ENCODE assay signal across 23 mouse cellular contexts in the genomic region with DNA sequence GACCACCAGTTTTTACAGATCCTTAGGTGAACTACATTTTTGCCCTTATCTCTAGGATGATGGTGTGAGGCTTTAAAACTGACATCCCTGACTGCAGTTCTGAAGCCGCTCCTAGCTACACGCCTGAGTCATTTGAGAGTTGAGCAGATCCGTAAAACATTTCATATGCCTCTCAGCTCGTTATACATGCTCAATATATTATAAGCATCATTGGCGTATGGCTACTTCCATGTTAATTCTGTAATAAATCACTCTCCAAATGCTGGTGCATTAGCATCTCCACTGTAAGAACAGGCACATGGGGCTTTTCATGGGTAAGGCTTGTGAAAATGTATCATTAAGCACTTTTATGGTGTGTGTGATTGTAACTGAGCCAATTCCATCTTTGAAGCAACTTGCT. TPM values are rescaled to one million over a fixed set of nuclear protein-coding genes. Genes with fewer than 3 reads are reported as not detected.
DNase-seq lines count a peak whose midpoint lies in the region; ATAC-seq lines count a peak whose summit lies in the region.
"Had no signal": no experiment of that assay in that cellular context is flagged by ENCODE, and none has a peak within 500 bp of the region (broad histone marks: within the 10 kb centered on the region; RNA-seq: fewer than 3 reads in every experiment).

No protein-coding gene starts in this region.

- no peak for DNase-seq in kidney, postnatal 25 days
- no peak for DNase-seq in ovary, adult 18-20 months (ENCODE audit: low spot score)
- DNase-seq: adrenal gland, adult 2 months; adrenal gland, postnatal 10 days; adrenal gland, postnatal 25 days; cerebellum, adult 11 months; cerebellum, adult 18-20 months; cerebellum, adult 8-10 months; cerebellum, adult 9-11 months; cerebellum, postnatal 14 days; cerebellum, postnatal 36 days; forebrain, postnatal 0 days had no signal

- H3K4me3 ChIP-seq in neural tube, embryonic 13.5 days: no peak overlapping the region
- no peak overlapping the region for H3K4me3 ChIP-seq in neural tube, embryonic 15.5 days (replicated peaks)
- H3K4me3 ChIP-seq: embryonic facial prominence, embryonic 10.5 days; embryonic facial prominence, embryonic 12.5 days; forebrain, embryonic 13.5 days; forebrain, embryonic 15.5 days had no signal

- no peaks in the 10 kb centered on the region for H3K9me3 ChIP-seq in neural tube, embryonic 13.5 days
- H3K9me3 ChIP-seq in neural tube, embryonic 15.5 days (replicated peaks): no peaks in the 10 kb centered on the region
- H3K9me3 ChIP-seq: embryonic facial prominence, embryonic 10.5 days; embryonic facial prominence, embryonic 12.5 days; forebrain, embryonic 13.5 days; forebrain, embryonic 15.5 days had no signal

- H3K36me3 ChIP-seq in neural tube, embryonic 13.5 days: no peaks in the 10 kb centered on the region
- no peaks in the 10 kb centered on the region for H3K36me3 ChIP-seq in neural tube, embryonic 15.5 days
- H3K36me3 ChIP-seq: embryonic facial prominence, embryonic 10.5 days; embryonic facial prominence, embryonic 12.5 days; forebrain, embryonic 15.5 days had no signal

- WGBS in neural tube, embryonic 13.5 days: 50% methylated on average over 5 of the region's 5 CpGs
- 36% methylated on average over 5 of the region's 5 CpGs for WGBS in neural tube, embryonic 15.5 days

- H3K4me2 ChIP-seq in neural tube, embryonic 13.5 days: no peak overlapping the region
- H3K4me2 ChIP-seq in neural tube, embryonic 15.5 days: no peak overlapping the region
- H3K4me2 ChIP-seq: embryonic facial prominence, embryonic 12.5 days; forebrain, embryonic 13.5 days; forebrain, embryonic 15.5 days had no signal

- no peak overlapping the region for H3K9ac ChIP-seq in neural tube, embryonic 13.5 days
- H3K9ac ChIP-seq in neural tube, embryonic 15.5 days (replicated peaks): no peak overlapping the region
- H3K9ac ChIP-seq: embryonic facial prominence, embryonic 12.5 days; forebrain, embryonic 13.5 days; forebrain, embryonic 15.5 days; forebrain, postnatal 0 days had no signal

- 0 out of 2 replicates have a peak, but pooled peaks have one; percentile 24 for ATAC-seq in megakaryocyte, adult 5-6 weeks (ENCODE audit: poor library complexity, severe bottlenecking)
- ATAC-seq in neural tube, embryonic 13.5 days (ENCODE audit: low read depth): peak; percentile 47; the same call in 1 of the 2 replicates
- ATAC-seq in neural tube, embryonic 15.5 days (ENCODE audit: low FRiP score): peak; percentile 61; the same call in 1 of the 2 replicates
- ATAC-seq: forebrain, embryonic 13.5 days; forebrain, embryonic 15.5 days; forebrain, postnatal 0 days had no signal

- no peak overlapping the region for H3K27ac ChIP-seq in neural tube, embryonic 13.5 days (replicated peaks)
- H3K27ac ChIP-seq in neural tube, embryonic 15.5 days (replicated peaks): no peak overlapping the region
- H3K27ac ChIP-seq: embryonic facial prominence, embryonic 10.5 days; embryonic facial prominence, embryonic 12.5 days; forebrain, embryonic 13.5 days; forebrain, embryonic 15.5 days had no signal

- H3K27me3 ChIP-seq in neural tube, embryonic 13.5 days: no peaks in the 10 kb centered on the region
- no peaks in the 10 kb centered on the region for H3K27me3 ChIP-seq in neural tube, embryonic 15.5 days (replicated peaks)
- H3K27me3 ChIP-seq: embryonic facial prominence, embryonic 12.5 days; forebrain, embryonic 13.5 days; forebrain, embryonic 15.5 days had no signal

- H3K4me1 ChIP-seq in neural tube, embryonic 13.5 days (replicated peaks): 0 out of 2 replicates have a peak, but pooled peaks cover 3% of the 10 kb centered on the region
- no peaks in the 10 kb centered on the region; the same call in 1 of the 2 replicates for H3K4me1 ChIP-seq in neural tube, embryonic 15.5 days
- H3K4me1 ChIP-seq: embryonic facial prominence, embryonic 10.5 days; embryonic facial prominence, embryonic 12.5 days; forebrain, embryonic 13.5 days; forebrain, embryonic 15.5 days had no signal

RNA-seq across cellular contexts. Expression of a gene that starts 18.4 kb away (rescaled TPM):
- total RNA-seq in megakaryocyte, adult 5-6 weeks (2015): not detected in 2 replicates
- total RNA-seq in megakaryocyte, adult 5-6 weeks (2017): not detected in 2 replicates
- 21.4 and 23.7 TPM in 2 replicates for polyA plus RNA-seq in neural tube, embryonic 13.5 days (2015; fragmentation: Nextera tagmentation; extraction: Ambion mirVana)
- polyA plus RNA-seq in neural tube, embryonic 15.5 days (2015; fragmentation: Nextera tagmentation; extraction: Ambion mirVana): 22.5 and 23.4 TPM in 2 replicates
- total RNA-seq: common myeloid progenitor, adult 5-6 weeks; ES-E14; MEL had no signal
- polyA plus RNA-seq: C2C12 had no signal
